Mouse (Mus musculus) bone marrow macrophage, adult 2 months (primary cell): ENCODE results near the gene Kmt5c.

ENCODE experiments used
- CTCF ChIP-seq: IDR thresholded peaks from 2 replicates; pipeline ENCODE4 v1.5.1; 2012; ENCODE audit warnings: low read depth, mild to moderate bottlenecking, low read length, moderate library complexity
- POLR2A ChIP-seq: IDR thresholded peaks from 2 replicates; pipeline ENCODE4 v1.6.1; 2012; ENCODE audit warnings: mild to moderate bottlenecking, low read depth, low read length, borderline replicate concordance

- TF ChIP-seq POLR2A = no peak
- TF ChIP-seq CTCF = no peak
Observed at GRCm38 (mm10) chr7:4731090-4731489, 8.8 kb upstream of the Kmt5c start.
